Mouse (Mus musculus) intestine, embryonic 14.5 days (tissue): ENCODE data around the gene Usp47. TPM values are rescaled to one million over a fixed set of nuclear protein-coding genes. Genes with fewer than 3 reads are reported as not detected.

ENCODE experiments used
- ATAC-seq: fragments of 200-750 bp; cut with Nextera tagmentation; replicated peaks from 2 replicates; pipeline ENCODE4 v1.8.0; 2017; ENCODE audit warnings: low read depth, moderate number of reproducible peaks, moderate TSS enrichment, moderate library complexity; ENCODE audit not compliant: low FRiP score, low TSS enrichment
- DNase-seq: peaks from one replicate; pipeline ENCODE4 v3.0.0-alpha.2; 2018; ENCODE audit warnings: low spot score
- H3K27ac ChIP-seq: fragments of 300-500 bp; sonication (generic); 2 replicates; pipeline ENCODE4 v1.5.1; 2014; ENCODE audit warnings: low read depth, mild to moderate bottlenecking, control low read depth
- H3K27me3 ChIP-seq: fragments of 300-500 bp; sonication (generic); replicated peaks from 2 replicates; pipeline ENCODE4 v1.6.1; 2014; ENCODE audit warnings: low read length, control low read depth; ENCODE audit not compliant: control insufficient read depth, insufficient read depth
- H3K36me3 ChIP-seq: fragments of 300-500 bp; sonication (generic); 2 replicates; pipeline ENCODE4 v1.6.1; 2014; ENCODE audit warnings: low read length, control low read depth; ENCODE audit not compliant: control insufficient read depth, insufficient read depth
- H3K4me1 ChIP-seq: fragments of 300-500 bp; sonication (generic); replicated peaks from 2 replicates; pipeline ENCODE4 v1.6.1; 2014; ENCODE audit warnings: low read length, control low read depth, mixed read lengths; ENCODE audit not compliant: control insufficient read depth, insufficient read depth
- H3K4me2 ChIP-seq: fragments of 300-500 bp; sonication (generic); 2 replicates; pipeline ENCODE4 v1.6.1; 2014; ENCODE audit warnings: low read length
- H3K4me3 ChIP-seq: fragments of 300-500 bp; sonication (generic); 2 replicates; pipeline ENCODE4 v1.5.1; 2014; ENCODE audit warnings: low read depth, low read length, control low read depth, mixed read lengths
- H3K9ac ChIP-seq: fragments of 300-500 bp; sonication (generic); 2 replicates; pipeline ENCODE4 v1.6.1; 2014; ENCODE audit warnings: mild to moderate bottlenecking, low read length
- H3K9me3 ChIP-seq: fragments of 300-500 bp; sonication (generic); 2 replicates; pipeline ENCODE4 v1.6.1; 2016; ENCODE audit warnings: low read length, control low read depth; ENCODE audit not compliant: control insufficient read depth
- WGBS: fragments of 180-500 bp; shearing (Covaris S2); extraction: QIAGEN DNeasy Blood & Tissue Kit; methylation state at CpG from one replicate; pipeline ENCODE4 v1.1.7; 2014; 5-methylcytosine and 5-hydroxymethylcytosine counted together
- polyA plus RNA-seq: library from polyadenylated mRNA; unstranded; fragments of >200 nt; fragmentation: Nextera tagmentation; extraction: Ambion mirVana; gene quantifications from 2 replicates; pipeline ENCODE4 v1.2.1, GENCODE M21; 2014

The Usp47 gene
- polyA plus RNA-seq, 1 experiment from 2014 or later, result 82.1 TPM

- Histone ChIP-seq H3K9me3 (no peaks in the 10 kb centered on the region), H3K27ac (peak overlapping the region; percentile 98), H3K36me3 (0 out of 2 replicates have a peak, but pooled peaks cover 2% of the 10 kb centered on the region), H3K4me2 (peak overlapping the region; percentile 74), H3K27me3 (no peaks in the 10 kb centered on the region), H3K4me1 (peaks cover 32% of the 10 kb centered on the region), H3K9ac (peak overlapping the region; percentile 98), H3K4me3 (peak overlapping the region; percentile 99)
- under 1% methylated on average over 58 of the region's 58 CpGs for WGBS
- DNase-seq (peak; percentile 82), ATAC-seq (peak; percentile 67)
Observed at GRCm38 (mm10) chr7:112023601-112024445, 519 bp downstream of the Usp47 start.

- ATAC-seq (no peak), DNase-seq (no peak)
- H3K9ac ChIP-seq, result peak overlapping the region; percentile 98
- 18% methylated on average over 7 of the region's 7 CpGs for WGBS
- peaks cover 36% of the 10 kb centered on the region for H3K4me1 ChIP-seq
- H3K9me3 ChIP-seq, result no peaks in the 10 kb centered on the region
- peak overlapping the region; percentile 98 for H3K27ac ChIP-seq
- H3K4me2 ChIP-seq, result peak overlapping the region; percentile 74
- peak overlapping the region; percentile 99 for H3K4me3 ChIP-seq
- no peaks in the 10 kb centered on the region for H3K27me3 ChIP-seq
- 0 out of 2 replicates have a peak, but pooled peaks cover 2% of the 10 kb centered on the region for H3K36me3 ChIP-seq
Observed at GRCm38 (mm10) chr7:112024446-112024730, 1.1 kb downstream of the Usp47 start.

GRCm38 (mm10) chr7:112024856-112025255 lies 1.6 kb downstream of the Usp47 start:
- no peaks in the 10 kb centered on the region for H3K27me3 ChIP-seq
- peak; percentile 60 for DNase-seq
- 8% methylated on average over 5 of the region's 5 CpGs for WGBS
- peak overlapping the region; percentile 98 for H3K9ac ChIP-seq
- peak overlapping the region; percentile 74 for H3K4me2 ChIP-seq
- H3K4me1 ChIP-seq, result peaks cover 40% of the 10 kb centered on the region
- H3K36me3 ChIP-seq, result 0 out of 2 replicates have a peak, but pooled peaks cover 2% of the 10 kb centered on the region
- peak overlapping the region; percentile 36; the same call in 1 of the 2 replicates for H3K27ac ChIP-seq
- ATAC-seq, result no peak
- peak overlapping the region; percentile 99 for H3K4me3 ChIP-seq
- no peaks in the 10 kb centered on the region for H3K9me3 ChIP-seq

DNA sequence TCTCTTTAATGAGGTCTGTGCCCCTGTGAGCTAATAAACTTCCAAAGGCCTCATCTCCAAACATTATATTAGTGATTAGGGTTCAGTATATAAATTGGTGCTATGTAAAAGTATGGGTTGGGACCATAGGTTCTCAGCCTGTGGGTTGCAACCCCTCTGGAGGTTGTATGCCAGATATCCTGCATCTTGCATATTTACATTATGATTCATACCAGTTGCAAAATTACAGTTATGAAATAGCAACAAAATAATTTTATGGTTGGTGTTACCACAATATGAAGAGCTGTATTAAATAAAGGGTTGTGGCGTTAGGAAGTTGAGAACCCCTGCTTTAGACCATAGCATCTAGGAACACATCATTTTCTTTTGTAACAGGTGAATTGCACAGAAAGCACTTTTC lies 7.3 kb downstream of the Usp47 start:
- Histone ChIP-seq H3K36me3 (0 out of 2 replicates have a peak, but pooled peaks cover 2% of the 10 kb centered on the region), H3K4me2 (no peak overlapping the region), H3K4me1 (peaks cover 35% of the 10 kb centered on the region), H3K4me3 (no peak overlapping the region), H3K27me3 (no peaks in the 10 kb centered on the region), H3K9ac (no peak overlapping the region), H3K9me3 (no peaks in the 10 kb centered on the region), H3K27ac (no peak overlapping the region)
- ATAC-seq (no peak), DNase-seq (no peak)
- 95% methylated on average over 1 of the region's 1 CpGs for WGBS

DNA sequence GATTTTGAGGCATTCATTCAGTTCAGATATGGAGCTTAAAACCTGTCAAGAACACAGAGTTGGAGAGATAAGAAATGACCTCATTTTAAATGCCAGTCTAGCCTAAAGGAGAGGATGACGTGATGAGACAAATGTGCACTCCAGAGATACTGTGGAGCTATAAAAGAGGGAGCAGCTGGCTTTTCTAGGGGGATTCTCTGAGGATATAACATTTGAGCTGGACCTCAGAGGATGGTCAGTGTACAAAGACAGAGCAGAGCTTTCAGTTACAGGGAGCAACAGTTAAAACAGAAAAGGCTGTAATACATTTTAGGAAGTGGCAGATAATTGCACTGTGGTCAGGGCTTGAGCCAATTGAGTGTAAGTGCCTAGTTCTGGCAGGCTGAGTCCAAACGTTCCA lies 12.5 kb downstream of the Usp47 start:
- H3K4me1 ChIP-seq, result peaks cover 4% of the 10 kb centered on the region; the same call in 1 of the 2 replicates
- H3K9ac ChIP-seq, result no peak overlapping the region
- H3K9me3 ChIP-seq, result no peaks in the 10 kb centered on the region
- H3K4me2 ChIP-seq, result no peak overlapping the region
- no peak for DNase-seq
- no peak for ATAC-seq
- H3K27ac ChIP-seq, result no peak overlapping the region
- H3K36me3 ChIP-seq, result no peaks in the 10 kb centered on the region
- no peak overlapping the region for H3K4me3 ChIP-seq
- H3K27me3 ChIP-seq, result no peaks in the 10 kb centered on the region
- 5% methylated on average over 2 of the region's 2 CpGs for WGBS

- no peaks in the 10 kb centered on the region for H3K9me3 ChIP-seq
- no peak overlapping the region for H3K4me2 ChIP-seq
- DNase-seq, result no peak
- H3K27ac ChIP-seq, result no peak overlapping the region
- no peaks in the 10 kb centered on the region for H3K36me3 ChIP-seq
- no peak overlapping the region for H3K9ac ChIP-seq
- no peaks in the 10 kb centered on the region for H3K27me3 ChIP-seq
- H3K4me3 ChIP-seq, result no peak overlapping the region
- no peak for ATAC-seq
- peaks cover 4% of the 10 kb centered on the region; the same call in 1 of the 2 replicates for H3K4me1 ChIP-seq
- WGBS, result 56% methylated on average over 1 of the region's 1 CpGs
Observed at GRCm38 (mm10) chr7:112036636-112037035, 13.3 kb downstream of the Usp47 start.

- ATAC-seq, result no peak
- no peak overlapping the region for H3K27ac ChIP-seq
- H3K9ac ChIP-seq, result no peak overlapping the region
Observed at GRCm38 (mm10) chr7:112040271-112040670, 17.0 kb downstream of the Usp47 start.

DNA sequence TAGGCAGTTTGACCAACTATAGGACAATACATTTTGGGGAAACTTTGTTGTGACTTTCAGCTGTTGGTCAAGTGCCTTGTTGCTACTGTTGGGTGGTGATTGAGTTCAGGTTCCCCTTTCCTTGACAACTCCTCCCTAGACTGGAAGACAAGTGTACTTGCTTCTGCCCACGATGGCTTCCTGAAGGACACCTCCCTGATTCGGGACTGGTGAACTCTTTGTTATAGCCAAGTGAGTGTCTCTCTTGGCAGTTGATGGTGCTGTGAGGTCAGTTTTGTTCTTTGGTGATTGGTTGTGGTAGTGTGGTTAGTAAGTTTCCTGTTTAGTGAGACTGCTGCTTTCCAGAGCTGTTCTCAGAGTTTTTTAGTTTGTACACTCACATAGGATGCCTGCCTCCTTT lies 19.5 kb downstream of the Usp47 start:
- Histone ChIP-seq H3K36me3 (no peaks in the 10 kb centered on the region), H3K9me3 (no peaks in the 10 kb centered on the region), H3K4me3 (no peak overlapping the region), H3K27me3 (no peaks in the 10 kb centered on the region), H3K9ac (no peak overlapping the region), H3K4me2 (no peak overlapping the region), H3K27ac (no peak overlapping the region), H3K4me1 (no peaks in the 10 kb centered on the region)
- DNase-seq (no peak), ATAC-seq (no peak)
- 79% methylated on average over 2 of the region's 2 CpGs for WGBS

More at GRCm38 (mm10) chr7:112040271-112040670, 17.0 kb downstream of the Usp47 start:
- Histone ChIP-seq H3K36me3 (no peaks in the 10 kb centered on the region), H3K4me3 (no peak overlapping the region), H3K4me2 (no peak overlapping the region), H3K4me1 (peaks cover 4% of the 10 kb centered on the region; the same call in 1 of the 2 replicates), H3K27me3 (no peaks in the 10 kb centered on the region), H3K9me3 (no peaks in the 10 kb centered on the region)
- no peak for DNase-seq

DNA sequence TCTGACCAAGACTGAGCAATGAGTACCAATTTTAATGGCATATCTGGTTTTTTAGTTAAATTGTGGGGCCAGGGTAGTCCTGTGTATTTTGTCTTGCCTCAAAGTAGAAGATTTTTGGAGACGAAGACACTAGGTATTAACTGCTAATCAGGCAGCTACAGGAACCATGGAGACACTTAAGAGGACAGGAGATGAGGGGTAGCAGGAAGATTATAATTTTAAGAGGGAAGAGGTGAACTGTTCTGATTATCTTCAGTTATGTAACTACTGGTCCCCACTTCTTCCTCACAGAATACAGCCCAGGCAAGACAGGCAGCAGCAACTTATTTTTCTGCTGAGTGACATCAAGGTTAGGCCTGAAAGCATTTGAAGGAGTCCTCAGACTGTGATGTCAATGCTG lies 21.9 kb downstream of the Usp47 start:
- Histone ChIP-seq H3K4me2 (no peak overlapping the region), H3K27me3 (no peaks in the 10 kb centered on the region), H3K27ac (no peak overlapping the region), H3K4me3 (no peak overlapping the region), H3K9ac (no peak overlapping the region), H3K9me3 (no peaks in the 10 kb centered on the region), H3K4me1 (no peaks in the 10 kb centered on the region), H3K36me3 (no peaks in the 10 kb centered on the region)
- no peak for DNase-seq
- 91% methylated on average over 1 of the region's 1 CpGs for WGBS
- no peak for ATAC-seq
